Mouse (Mus musculus) megakaryocyte, embryonic 14.5 days (primary cell): ENCODE data around the gene Man1c1.

ENCODE experiments used
- FLI1 ChIP-seq: IDR thresholded peaks from 2 replicates; pipeline ENCODE4 v1.6.1; 2012; ENCODE audit warnings: low read length, inconsistent platforms, mixed read lengths
- GATA1 ChIP-seq: IDR thresholded peaks from 3 replicates; pipeline ENCODE4 v1.6.1; 2012; ENCODE audit warnings: mixed read lengths, low read length, inconsistent platforms, borderline replicate concordance

- TF ChIP-seq FLI1 (no peak), GATA1 (no peak)
Measured at GRCm38 (mm10) chr4:134519281-134519680, 184.8 kb downstream of the Man1c1 start.
